Mouse (Mus musculus) brain, embryonic 14.5 days (tissue): ENCODE data around the gene Ano6.

Experiments
- CTCF ChIP-seq: fragments of 200-500 bp; IDR thresholded peaks from 2 replicates; pipeline ENCODE4 v1.5.1; 2012; ENCODE audit warnings: inconsistent platforms, mild to moderate bottlenecking, moderate library complexity, borderline replicate concordance; ENCODE audit not compliant: insufficient read depth, insufficient read length; ENCODE audit errors: extremely low read depth
- POLR2A ChIP-seq: fragments of 200-500 bp; IDR thresholded peaks from 2 replicates; pipeline ENCODE4 v1.6.1; 2012; ENCODE audit warnings: mild to moderate bottlenecking, inconsistent platforms, borderline replicate concordance; ENCODE audit not compliant: poor library complexity, insufficient read depth, insufficient read length, severe bottlenecking; ENCODE audit errors: extremely low read depth

DNA sequence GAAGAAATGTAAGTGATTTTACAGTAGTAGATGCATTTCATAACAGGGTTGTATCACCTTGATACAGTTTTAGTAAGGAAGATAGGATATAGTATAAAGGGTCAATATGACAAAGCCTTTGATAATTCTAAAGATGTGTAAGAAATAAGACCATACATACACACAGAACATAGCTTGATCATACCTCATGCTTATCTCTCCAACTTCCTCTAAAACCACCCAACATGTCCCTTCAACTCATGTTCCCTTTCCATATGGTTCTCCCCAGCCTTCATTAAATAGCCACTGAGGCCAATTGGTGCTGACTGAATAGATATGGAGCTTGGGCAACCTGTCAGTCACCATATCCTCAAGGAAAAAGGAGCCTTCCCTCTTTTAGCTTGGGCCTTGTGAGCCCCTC lies 9.4 kb downstream of the Ano6 start:
- TF ChIP-seq POLR2A: no peak
- no peak for TF ChIP-seq CTCF
